Mouse (Mus musculus) G1E (cell line): Measurements from ENCODE around the gene Ppp1r9a.

Experiments used
- CTCF ChIP-seq: IDR thresholded peaks from 2 replicates; pipeline ENCODE4 v1.5.1; 2012; ENCODE audit warnings: low read depth, low read length, inconsistent platforms, mixed read lengths
- GATA1 ChIP-seq: IDR thresholded peaks from 2 replicates; pipeline ENCODE4 v1.6.1; 2012; ENCODE audit warnings: borderline replicate concordance, low read length, inconsistent platforms, mixed read lengths
- GATA2 ChIP-seq: IDR thresholded peaks from 2 replicates; pipeline ENCODE4 v1.6.1; 2012; ENCODE audit warnings: low read depth, low read length, inconsistent platforms, borderline replicate concordance
- POLR2AphosphoS5 ChIP-seq: IDR thresholded peaks from 2 replicates; pipeline ENCODE4 v1.6.1; 2012; ENCODE audit warnings: low read depth, low read length, inconsistent platforms; ENCODE audit not compliant: insufficient replicate concordance
- TAL1 ChIP-seq: conservative IDR thresholded peaks from 2 replicates; pipeline ENCODE4 v1.6.1; 2012; ENCODE audit warnings: low read depth, low read length, inconsistent platforms, mixed read lengths

GRCm38 (mm10) chr6:5104238-5104637, 201.5 kb downstream of the Ppp1r9a start:
- TF ChIP-seq POLR2AphosphoS5 (no peak), CTCF (no peak), GATA1 (no peak), GATA2 (no peak), TAL1 (no peak)
